21 mouse cellular contexts compared by ENCODE assay signal in genomic region chr2:152443281-152443680, GRCm38 (mm10). TPM values are rescaled to one million over a fixed set of nuclear protein-coding genes. Genes with fewer than 3 reads are reported as not detected.
DNase-seq lines count a peak whose midpoint lies in the region; ATAC-seq and TF ChIP-seq lines count a peak whose summit lies in the region.
"Had no signal": no experiment of that assay in that cellular context is flagged by ENCODE, and none has a peak within 500 bp of the region (broad histone marks: within the 10 kb centered on the region; RNA-seq: fewer than 3 reads in every experiment).

No protein-coding gene starts in this region.

- H3K4me1 ChIP-seq in cerebellum, adult 2 months (ENCODE audit: control insufficient read depth, insufficient read depth, low read length) = peaks cover 6% of the 10 kb centered on the region
- H3K4me1 ChIP-seq: midbrain, embryonic 13.5 days had no signal

- ATAC-seq in granulocyte monocyte progenitor cell, adult 5-6 weeks (replicated peaks; ENCODE audit: poor library complexity, severe bottlenecking) = no peak
- ATAC-seq: liver, embryonic 12.5 days; midbrain, embryonic 13.5 days had no signal

- 43% methylated on average over 8 of the region's 8 CpGs for WGBS in cerebellum, adult 2 months

- peak; percentile 28 to 34 for DNase-seq in cerebellum, adult 2 months
- DNase-seq in cerebellum, adult 9-10 months = no peak
- peak; percentile 19 for DNase-seq in heart, postnatal 4 days
- no peak for DNase-seq in heart, adult 18-20 months
- DNase-seq in left cerebral cortex, postnatal 4 days = peak; percentile 79
- DNase-seq in left cerebral cortex, adult 9 months (ENCODE audit: low spot score in 2 of 2) = no peak
- DNase-seq in brain, embryonic 14.5 days (ENCODE audit: low read depth) = peak; percentile 49
- DNase-seq: adrenal gland, adult 2 months; heart, postnatal 36 days; kidney, adult 18-20 months; kidney, postnatal 4 days; lung, embryonic 14.5 days had no signal

- no peak for TF ChIP-seq POLR2A in cerebellum, adult 2 months (IDR thresholded peaks at IDR 0.05; ENCODE audit: borderline replicate concordance, insufficient read depth, low read length)
- no peak for TF ChIP-seq POLR2A in brain, embryonic 14.5 days (IDR thresholded peaks at IDR 0.05; ENCODE audit: borderline replicate concordance, extremely low read depth, insufficient read depth, insufficient read length, poor library complexity, severe bottlenecking)

- intact Hi-C loops in left cerebral cortex, postnatal 4 days (cut with DNase I) = no loop called here

- H3K27me3 ChIP-seq in cerebellum, adult 2 months (ENCODE audit: control insufficient read depth, insufficient read depth, low read length) = no peaks in the 10 kb centered on the region
- H3K27me3 ChIP-seq: embryonic facial prominence, embryonic 13.5 days; heart, embryonic 13.5 days had no signal

- TF ChIP-seq CTCF in cerebellum, adult 2 months (IDR thresholded peaks at IDR 0.05; ENCODE audit: borderline replicate concordance, insufficient read depth, low read depth, low read length) = no peak
- no peak for TF ChIP-seq CTCF in brain, embryonic 14.5 days (IDR thresholded peaks at IDR 0.05; ENCODE audit: borderline replicate concordance, extremely low read depth, insufficient read depth, insufficient read length)

- no peak overlapping the region for H3K4me3 ChIP-seq in cerebellum, adult 2 months (replicated peaks; ENCODE audit: insufficient read depth, low read depth, low read length)
- H3K4me3 ChIP-seq: embryonic facial prominence, embryonic 13.5 days; heart, embryonic 13.5 days; liver, embryonic 12.5 days; midbrain, embryonic 13.5 days had no signal

- no peak overlapping the region for H3K27ac ChIP-seq in cerebellum, adult 2 months (ENCODE audit: insufficient read depth, low read length)
- H3K27ac ChIP-seq: embryonic facial prominence, embryonic 13.5 days; heart, embryonic 13.5 days; liver, embryonic 12.5 days; midbrain, embryonic 13.5 days; stomach, postnatal 0 days had no signal

RNA-seq across cellular contexts. Expression of gene Defb23, which starts 21.1 kb away (rescaled TPM):
- not detected in 2 replicates for polyA plus RNA-seq in cerebellum, adult 2 months (2012; rRNA removed)
- not detected for total RNA-seq in heart, postnatal 4 days (2021)
- not detected for total RNA-seq in heart, adult 18-20 months (2021)
- total RNA-seq in left cerebral cortex, postnatal 4 days (2021) = not detected
- polyA plus RNA-seq in brain, embryonic 14.5 days (2012; rRNA removed) = not detected in 2 replicates
- total RNA-seq in granulocyte monocyte progenitor cell, adult 5-6 weeks (2014; fragmentation: Nextera tagmentation) = not detected in 2 replicates
- not detected in 2 replicates for total RNA-seq in granulocyte monocyte progenitor cell, adult 5-6 weeks (2017)
- total RNA-seq: adrenal gland, adult 2 months; common myeloid progenitor, adult 5-6 weeks; heart, postnatal 36 days; MEL had no signal
- polyA plus RNA-seq: adrenal gland, adult 2 months; embryonic facial prominence, embryonic 13.5 days; heart, embryonic 13.5 days; limb, embryonic 11.5 days; liver, embryonic 12.5 days; lung, embryonic 14.5 days; midbrain, embryonic 13.5 days; stomach, postnatal 0 days had no signal

RNA-seq across cellular contexts. Expression of gene 6820408C15Rik, which starts 27.9 kb away (rescaled TPM):
- polyA plus RNA-seq in cerebellum, adult 2 months (2012; rRNA removed) = 2.6 and 3.9 TPM in 2 replicates
- 1 to 10 TPM; 3.8 to 4.0 TPM for total RNA-seq in heart, postnatal 4 days (2021)
- 1 to 10 TPM; 1.6 to 2.4 TPM for total RNA-seq in heart, adult 18-20 months (2021)
- 1 to 10 TPM; 2.6 to 3.1 TPM for total RNA-seq in left cerebral cortex, postnatal 4 days (2021)
- polyA plus RNA-seq in brain, embryonic 14.5 days (2012; rRNA removed) = 1.4 and 2.6 TPM in 2 replicates
- total RNA-seq in granulocyte monocyte progenitor cell, adult 5-6 weeks (2014; fragmentation: Nextera tagmentation) = 0.75 TPM in 1 of 2 replicates, not detected in the other
- not detected in 2 replicates for total RNA-seq in granulocyte monocyte progenitor cell, adult 5-6 weeks (2017)
- total RNA-seq: common myeloid progenitor, adult 5-6 weeks had no signal

RNA-seq across cellular contexts. Expression of gene Zcchc3, which starts 28.5 kb away (rescaled TPM):
- 10.7 and 11.9 TPM in 2 replicates for polyA plus RNA-seq in cerebellum, adult 2 months (2012; rRNA removed)
- total RNA-seq in heart, postnatal 4 days (2021) = 10 to 100 TPM; 24.9 to 27.4 TPM
- 1 to 10 TPM; 5.0 to 5.8 TPM for total RNA-seq in heart, adult 18-20 months (2021)
- 10 to 100 TPM; 12.5 to 13.8 TPM for total RNA-seq in left cerebral cortex, postnatal 4 days (2021)
- polyA plus RNA-seq in brain, embryonic 14.5 days (2012; rRNA removed) = 18.1 and 19.9 TPM in 2 replicates
- 3.7 and 9.4 TPM in 2 replicates for total RNA-seq in granulocyte monocyte progenitor cell, adult 5-6 weeks (2014; fragmentation: Nextera tagmentation)
- 4.8 and 4.9 TPM in 2 replicates for total RNA-seq in granulocyte monocyte progenitor cell, adult 5-6 weeks (2017)

RNA-seq across cellular contexts. Expression of gene Defb20, which starts 33.6 kb away (rescaled TPM):
- polyA plus RNA-seq in cerebellum, adult 2 months (2012; rRNA removed) = 0.23 TPM in 1 of 2 replicates, not detected in the other
- total RNA-seq in heart, postnatal 4 days (2021) = not detected
- total RNA-seq in heart, adult 18-20 months (2021) = not detected
- not detected for total RNA-seq in left cerebral cortex, postnatal 4 days (2021)
- 0.15 TPM in 1 of 2 replicates, not detected in the other for polyA plus RNA-seq in brain, embryonic 14.5 days (2012; rRNA removed)
- total RNA-seq in granulocyte monocyte progenitor cell, adult 5-6 weeks (2014; fragmentation: Nextera tagmentation) = not detected in 2 replicates
- total RNA-seq in granulocyte monocyte progenitor cell, adult 5-6 weeks (2017) = not detected in 2 replicates
- total RNA-seq: adrenal gland, adult 2 months; common myeloid progenitor, adult 5-6 weeks; heart, postnatal 36 days; MEL had no signal
- polyA plus RNA-seq: adrenal gland, adult 2 months; embryonic facial prominence, embryonic 13.5 days; heart, embryonic 13.5 days; limb, embryonic 11.5 days; liver, embryonic 12.5 days; lung, embryonic 14.5 days; midbrain, embryonic 13.5 days; stomach, postnatal 0 days had no signal

RNA-seq across cellular contexts. Expression of gene Sox12, which starts 45.4 kb away (rescaled TPM):
- polyA plus RNA-seq in cerebellum, adult 2 months (2012; rRNA removed) = 11.1 and 12.1 TPM in 2 replicates
- total RNA-seq in heart, postnatal 4 days (2021) = 10 to 100 TPM; 42.3 to 42.6 TPM
- 1 to 10 TPM; 5.7 to 5.8 TPM for total RNA-seq in heart, adult 18-20 months (2021)
- total RNA-seq in left cerebral cortex, postnatal 4 days (2021) = 100 to 1,000 TPM; 102 to 105 TPM
- 87.0 and 105 TPM in 2 replicates for polyA plus RNA-seq in brain, embryonic 14.5 days (2012; rRNA removed)
- 8.6 and 10.5 TPM in 2 replicates for total RNA-seq in granulocyte monocyte progenitor cell, adult 5-6 weeks (2014; fragmentation: Nextera tagmentation)
- 1.5 and 2.4 TPM in 2 replicates for total RNA-seq in granulocyte monocyte progenitor cell, adult 5-6 weeks (2017)

Comparison
In these comparisons a context has a peak if more than half of its experiments do, and no peak if none do; other contexts are left out.
1. DNase-seq: peak in cerebellum, adult 2 months (2 of 2), heart, postnatal 4 days (single experiment), left cerebral cortex, postnatal 4 days (single experiment) and brain, embryonic 14.5 days (single experiment); none in cerebellum, adult 9-10 months (single experiment), heart, adult 18-20 months (0 of 2) and left cerebral cortex, adult 9 months (0 of 2).